Mouse (Mus musculus): ENCODE results near the gene Rbp4.

DNA sequence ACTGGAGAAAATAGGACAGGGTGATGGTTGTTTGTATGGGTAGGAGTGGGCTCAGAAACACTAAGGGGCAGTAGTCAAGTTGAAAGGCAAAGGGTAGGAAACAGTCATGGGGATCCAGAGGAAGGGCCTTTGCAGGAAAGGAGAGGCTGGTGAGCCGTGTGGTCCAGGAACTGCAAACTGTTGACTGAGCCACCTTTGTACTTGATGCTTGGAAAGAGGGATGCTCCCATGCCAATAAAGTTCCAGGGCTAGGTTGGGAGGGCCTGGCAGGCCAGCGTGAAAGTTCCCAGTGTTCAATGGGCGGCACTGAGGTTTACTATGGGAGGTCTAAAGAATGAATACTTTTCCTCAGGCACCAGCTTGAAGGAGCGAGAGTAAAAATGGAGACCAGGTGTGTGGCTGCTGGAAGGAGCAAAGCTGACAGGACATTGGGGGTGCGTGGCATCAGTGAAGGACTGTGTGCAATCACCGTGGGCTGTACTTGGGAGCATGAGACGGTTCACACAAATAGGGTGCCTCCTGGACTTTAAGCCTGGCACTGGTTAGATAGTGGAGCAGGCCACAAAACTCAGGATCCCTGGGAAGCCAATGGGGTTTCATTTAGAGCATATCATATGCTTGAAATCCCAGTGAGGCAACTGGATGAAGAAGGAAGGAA lies 10.1 kb downstream of the Rbp4 start:
- no peak for TF ChIP-seq CTCF (conservative IDR thresholded peaks at IDR 0.05; ENCODE audit: insufficient read depth, insufficient read length, low read depth, low read length)
- TF ChIP-seq POLR2A (IDR thresholded peaks at IDR 0.05; ENCODE audit: low read depth, low read length) = no peak

Measured in kidney, adult 2 months (tissue).